Mouse (Mus musculus) embryo, embryonic 9.5 days (tissue): Measurements from ENCODE around the gene Eif2d.

Source experiments
- DNase-seq: peaks from one replicate; pipeline ENCODE4 v3.0.0-alpha.2; 2017; ENCODE audit errors: extremely low spot score

Gene Eif2d

GRCm38 (mm10) chr1:131213361-131213760 lies 60.4 kb downstream of the Eif2d start:
- DNase-seq: no peak

- DNase-seq: no peak
Measured at GRCm38 (mm10) chr1:131218933-131219332, 66.0 kb downstream of the Eif2d start.

GRCm38 (mm10) chr1:131221822-131222590 lies 69.0 kb downstream of the Eif2d start:
- no peak for DNase-seq

- no peak for DNase-seq
Measured at GRCm38 (mm10) chr1:131223345-131223744, 70.4 kb downstream of the Eif2d start.

DNA sequence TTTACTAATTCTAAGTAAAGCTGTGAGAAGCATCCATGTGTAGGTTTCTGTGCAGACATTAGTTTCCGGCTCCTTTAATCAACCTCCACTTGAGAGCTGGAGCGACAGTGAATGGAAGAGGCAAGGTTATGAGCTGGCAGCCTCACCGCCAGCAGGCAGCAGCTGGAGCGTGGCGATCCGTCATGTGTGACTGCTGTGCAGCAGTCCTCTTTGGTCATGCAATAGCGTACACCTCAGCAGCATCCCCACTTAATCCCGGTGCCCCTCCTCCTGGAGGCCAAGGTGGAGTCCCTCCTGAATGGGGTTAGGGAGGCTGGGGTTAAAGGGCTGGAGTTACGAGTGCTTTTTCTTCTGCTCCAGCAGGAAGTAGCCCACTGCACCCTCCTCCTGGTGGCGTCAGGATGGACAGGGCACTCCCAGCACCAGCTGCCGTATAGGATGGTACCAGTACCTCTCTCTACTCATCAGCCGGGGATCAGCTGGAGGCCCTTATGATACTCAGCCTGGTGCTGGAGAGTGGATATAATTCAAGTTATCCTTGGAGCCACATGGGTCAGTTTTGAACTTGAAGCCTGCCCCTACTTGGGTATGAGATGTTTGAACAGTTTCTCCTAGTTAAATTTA lies 72.0 kb downstream of the Eif2d start:
- DNase-seq: no peak

DNA sequence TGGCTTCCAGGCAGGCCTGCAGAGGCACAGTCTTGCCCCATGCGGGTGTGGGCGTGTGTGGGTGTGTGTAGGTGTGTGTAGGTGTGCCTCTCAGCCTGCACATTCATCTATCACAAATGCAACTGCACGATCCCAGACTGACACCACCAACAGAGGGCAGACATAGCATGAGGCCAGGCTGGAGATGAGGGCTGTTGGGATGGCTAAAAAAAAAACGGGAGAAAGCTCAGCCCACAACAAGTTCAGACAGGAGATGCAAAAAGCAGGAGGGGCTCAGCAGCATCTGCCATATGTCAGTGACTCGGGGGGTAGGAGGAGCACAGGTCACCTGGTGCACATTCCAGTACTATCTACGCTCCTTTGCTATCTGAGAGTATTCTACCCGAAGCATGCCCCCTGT lies 75.2 kb downstream of the Eif2d start:
- DNase-seq: no peak

- DNase-seq: no peak
Measured at GRCm38 (mm10) chr1:131228659-131229058, 75.7 kb downstream of the Eif2d start.

DNA sequence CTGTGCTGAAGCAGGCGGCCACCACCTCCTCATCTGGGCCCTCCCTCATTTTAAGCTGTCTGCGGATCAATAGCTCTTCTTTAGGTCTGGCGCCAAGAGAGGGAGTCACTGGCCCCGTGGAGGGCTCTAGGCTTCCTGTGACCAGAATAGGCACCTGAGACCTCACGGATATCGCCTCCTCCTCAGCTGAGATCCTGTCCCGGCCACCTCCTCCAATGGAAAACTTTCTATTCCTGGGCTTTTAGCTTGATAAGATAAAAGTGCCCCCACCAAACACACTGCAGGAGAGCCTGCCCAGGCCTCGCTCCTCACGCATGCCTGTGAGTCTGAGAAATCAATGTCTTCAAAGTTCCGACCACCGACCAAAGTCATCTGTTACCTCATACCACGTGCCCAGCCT lies 80.5 kb downstream of the Eif2d start:
- no peak for DNase-seq

GRCm38 (mm10) chr1:131236077-131236476 lies 83.1 kb downstream of the Eif2d start:
- DNase-seq: no peak
